Mouse (Mus musculus) ES-Bruce4 (cell line): Measurements from ENCODE around the gene Camkk1.

ENCODE experiments used
- CTCF ChIP-seq: IDR thresholded peaks from one replicate; pipeline ENCODE4 v1.8.1; 2011; ENCODE audit warnings: low read depth, low read length
- EP300 ChIP-seq: IDR thresholded peaks from 2 replicates; pipeline ENCODE4 v1.6.1; 2011; ENCODE audit warnings: low read depth, low read length; ENCODE audit not compliant: insufficient read depth
- POLR2A ChIP-seq: IDR thresholded peaks from one replicate; pipeline ENCODE4 v1.8.1; 2011; ENCODE audit warnings: low read length; ENCODE audit not compliant: insufficient read depth

DNA sequence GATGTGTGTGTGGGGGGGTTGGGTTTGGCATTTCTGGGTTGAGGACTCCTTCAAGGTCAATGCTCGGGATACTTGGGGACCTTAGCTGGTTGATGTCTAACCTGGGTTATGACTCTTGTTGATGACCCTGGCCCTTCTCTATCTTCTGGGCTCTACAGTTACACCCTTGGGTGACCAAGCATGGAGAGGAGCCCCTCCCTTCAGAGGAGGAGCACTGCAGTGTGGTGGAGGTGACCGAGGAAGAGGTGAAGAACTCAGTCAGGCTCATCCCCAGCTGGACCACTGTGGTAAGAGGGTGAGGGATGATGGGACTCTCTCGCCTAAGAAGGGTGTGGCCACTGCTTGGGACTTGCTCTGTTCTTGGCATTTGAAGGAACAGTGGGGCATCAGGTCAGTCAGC, 18.9 kb downstream of the Camkk1 start:
- TF ChIP-seq CTCF: no peak
- TF ChIP-seq POLR2A: no peak
- no peak for TF ChIP-seq EP300
